Mouse (Mus musculus): ENCODE data around the gene Ccdc96. TPM values are rescaled to one million over a fixed set of nuclear protein-coding genes. Genes with fewer than 3 reads are reported as not detected.
A peak's percentile ranks its signal among the peaks of the same experiment; 100 is the strongest.

Gene Ccdc96
- total RNA-seq, 4 experiments from 2014 or later = 0.87 to 1.7 (median 1.2) TPM

DNA sequence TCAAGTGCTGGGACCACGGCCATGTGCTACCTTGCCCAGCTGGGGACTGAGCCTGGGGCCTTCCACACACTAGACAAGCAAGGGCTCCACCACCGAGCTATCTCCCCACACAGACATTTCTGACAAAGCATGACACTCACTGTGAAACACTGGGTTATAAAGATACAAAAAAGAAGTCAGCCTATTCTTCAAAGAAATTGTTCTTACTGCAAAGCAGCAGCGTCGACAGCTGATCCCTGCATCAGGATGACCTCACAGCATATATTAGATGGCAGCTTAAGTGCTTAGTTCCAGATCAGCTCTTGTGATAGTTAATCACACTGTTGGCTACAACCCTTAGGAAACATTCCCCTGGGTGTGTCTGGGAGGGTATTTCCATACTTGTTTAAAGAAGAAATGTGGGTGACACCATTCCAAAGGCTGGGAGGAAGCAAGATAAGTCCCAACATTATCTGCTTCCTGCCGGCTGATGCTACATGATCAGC, 38.9 kb downstream of the Ccdc96 start:
- no peak for DNase-seq (ENCODE audit: low spot score in 2 of 2)

DNA sequence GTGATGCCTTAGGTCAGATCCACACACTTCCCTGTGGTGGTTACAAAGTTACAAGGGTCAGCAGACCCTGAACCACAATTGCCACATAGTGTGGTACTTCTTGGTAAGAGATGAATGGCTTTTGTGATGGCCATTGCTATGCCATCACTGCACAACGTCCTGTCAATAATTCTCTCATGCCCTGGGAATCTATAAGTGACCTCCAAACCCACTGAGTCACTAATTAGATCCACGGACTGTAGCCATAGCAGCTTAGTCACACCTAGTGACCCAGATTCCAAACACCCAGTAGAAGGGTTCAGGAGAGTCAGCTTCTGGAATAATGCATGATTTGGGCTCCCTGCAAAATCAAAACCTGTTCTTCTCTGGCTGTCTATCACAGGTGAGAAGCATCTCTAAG, 40.8 kb downstream of the Ccdc96 start:
- DNase-seq (ENCODE audit: low spot score in 2 of 2) = no peak

DNA sequence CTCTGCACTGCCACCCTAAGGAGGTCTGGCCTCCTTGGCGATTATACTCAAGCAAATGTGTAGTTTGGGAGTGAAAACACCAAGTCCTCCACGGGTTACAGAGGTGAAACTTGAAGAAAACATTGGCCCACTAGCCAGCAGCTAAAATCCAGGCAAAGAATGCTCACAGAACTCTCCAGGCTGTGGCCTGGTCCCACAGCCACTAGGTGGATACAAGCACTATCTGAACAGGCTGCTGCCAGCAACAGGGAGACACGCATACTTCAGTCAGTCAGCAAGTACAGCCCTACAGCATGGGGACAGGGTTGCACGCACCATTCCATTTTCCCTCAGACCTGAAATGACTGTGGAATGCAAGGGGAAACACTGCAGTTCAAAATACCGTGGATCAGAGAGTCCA, 41.9 kb downstream of the Ccdc96 start:
- DNase-seq (ENCODE audit: low spot score in 2 of 2) = no peak

DNA sequence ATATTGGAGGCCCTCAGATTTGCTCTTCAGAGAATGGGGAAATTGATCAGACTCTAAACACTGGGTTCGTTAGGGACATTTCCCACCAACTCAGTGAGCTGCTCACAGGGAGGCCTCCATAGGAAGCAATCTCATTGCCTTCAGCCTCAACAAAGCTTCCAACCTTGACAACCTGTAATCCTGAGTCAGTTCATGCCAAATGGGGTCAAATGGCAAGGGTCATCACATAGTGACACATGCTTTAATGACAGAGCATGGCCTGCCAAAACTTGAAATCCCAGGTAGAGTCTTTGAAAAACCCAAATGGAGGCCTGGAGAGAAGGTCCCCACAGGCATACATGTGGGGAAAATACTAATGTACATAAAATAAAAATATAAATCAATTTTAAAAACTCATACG, 42.5 kb downstream of the Ccdc96 start:
- DNase-seq (ENCODE audit: low spot score in 2 of 2) = no peak

DNA sequence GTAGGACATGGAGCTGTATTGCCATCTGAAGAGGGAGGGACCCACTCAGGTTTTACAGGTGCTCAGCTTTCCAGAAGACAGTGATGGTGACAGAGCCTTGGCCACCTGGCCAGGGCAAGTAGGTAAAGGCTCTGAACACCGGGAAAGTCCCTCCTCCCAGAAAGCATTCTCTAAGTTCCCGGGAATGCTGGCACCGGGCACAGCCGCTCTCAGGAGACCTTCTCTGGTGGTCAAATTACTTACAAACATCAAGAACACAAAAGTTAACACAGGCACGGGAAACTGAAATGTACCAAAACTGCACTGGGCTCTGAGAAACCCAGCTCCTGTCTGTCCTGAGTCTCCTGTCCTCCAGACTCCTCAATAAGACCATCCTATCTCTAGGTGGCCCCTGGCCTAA, 45.3 kb downstream of the Ccdc96 start:
- DNase-seq (ENCODE audit: low spot score in 2 of 2) = no peak

DNA sequence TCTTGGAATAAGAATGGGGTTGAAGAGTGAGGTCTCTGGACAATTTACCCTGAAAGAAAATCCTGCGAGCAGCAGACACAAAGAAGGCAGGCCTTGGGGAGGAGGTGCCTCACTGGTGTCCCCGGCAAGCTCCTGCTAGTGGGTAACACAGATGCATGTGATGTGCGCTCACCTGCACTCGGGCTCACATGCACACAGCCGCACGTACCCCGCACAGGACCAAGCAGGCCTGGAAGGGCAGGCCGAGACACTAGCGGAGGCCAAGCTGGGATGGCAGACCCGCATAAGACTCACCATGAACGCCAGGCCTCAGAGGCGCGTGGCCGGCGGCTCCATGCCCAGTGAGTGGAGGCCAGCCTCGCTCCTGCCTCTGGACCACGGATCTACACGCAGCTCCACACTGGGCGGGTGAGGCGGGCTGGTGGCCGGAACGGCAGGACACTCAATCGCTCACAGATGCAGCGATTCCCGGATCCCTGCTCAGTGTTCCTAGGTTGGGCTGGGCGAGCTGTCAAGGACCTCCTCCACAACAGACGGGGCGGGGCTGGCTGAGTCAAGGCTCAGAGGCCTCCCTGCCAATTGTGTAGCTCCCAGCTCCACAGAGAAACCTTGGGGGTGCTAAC, 45.9 kb downstream of the Ccdc96 start:
- DNase-seq (ENCODE audit: low spot score in 2 of 2) = peak; percentile 91 to 94

DNA sequence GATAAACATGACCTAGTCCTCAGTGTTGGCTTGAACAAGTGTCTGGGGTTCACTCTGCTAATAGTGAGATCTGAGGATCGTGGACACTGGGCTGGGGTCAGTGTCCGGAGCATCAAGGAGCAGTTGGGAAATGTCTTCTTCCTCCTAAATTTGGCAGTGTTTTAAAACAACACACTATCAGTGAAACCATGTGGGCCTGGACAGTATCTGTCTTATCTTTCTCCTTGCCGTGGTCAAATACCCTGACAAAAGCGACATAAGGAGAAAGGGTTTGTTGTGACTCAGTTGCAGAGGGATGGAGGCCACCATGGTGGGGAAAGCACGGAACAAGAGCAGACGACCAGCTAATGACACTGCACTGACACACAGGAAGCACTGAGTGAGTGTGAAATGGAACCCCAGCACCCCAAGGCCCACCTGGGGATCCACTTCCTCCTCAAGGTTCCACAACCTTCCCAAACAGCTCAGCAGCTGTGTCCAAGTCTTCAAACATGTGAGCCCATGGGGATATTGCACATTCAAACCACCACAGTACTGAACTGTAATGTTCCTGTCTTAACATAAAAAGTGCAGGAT, 50.2 kb downstream of the Ccdc96 start:
- no peak for DNase-seq (ENCODE audit: low spot score in 2 of 2)

DNA sequence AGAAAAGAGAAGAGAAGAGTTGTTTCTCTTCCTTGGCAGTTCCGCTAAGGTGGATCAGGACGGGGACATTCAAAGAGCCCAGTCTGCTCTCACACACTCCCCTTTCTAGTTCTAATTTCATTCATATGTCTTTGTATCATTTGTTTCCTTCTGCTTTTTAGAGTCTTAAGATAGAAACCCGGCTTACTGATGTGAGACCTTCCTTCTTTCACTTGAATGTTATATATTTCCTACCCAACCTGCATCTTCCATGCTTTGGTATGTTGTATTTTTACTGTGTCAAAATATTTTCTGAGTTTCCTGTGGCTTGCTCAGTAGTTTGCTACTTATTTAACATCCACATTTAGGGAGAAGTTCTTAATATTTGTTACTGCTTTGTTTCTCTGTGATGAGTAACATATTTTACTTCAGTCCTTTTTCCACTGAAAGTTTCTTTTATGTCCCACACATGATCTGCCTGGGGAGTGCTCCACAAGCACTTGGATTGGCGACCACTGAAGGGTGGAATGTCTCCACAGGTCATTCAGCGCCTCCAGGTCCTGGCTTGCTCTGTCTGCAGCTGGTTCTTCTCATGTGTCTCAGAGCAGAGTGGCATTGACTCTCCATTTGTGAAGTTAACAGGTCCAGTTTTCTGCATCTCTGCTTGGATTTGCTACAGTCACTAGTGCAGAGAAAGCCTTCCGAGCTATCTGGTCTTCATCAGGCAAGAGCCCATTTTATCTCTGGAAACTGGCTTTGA, 51.2 kb downstream of the Ccdc96 start:
- DNase-seq (ENCODE audit: low spot score in 2 of 2) = no peak

DNA sequence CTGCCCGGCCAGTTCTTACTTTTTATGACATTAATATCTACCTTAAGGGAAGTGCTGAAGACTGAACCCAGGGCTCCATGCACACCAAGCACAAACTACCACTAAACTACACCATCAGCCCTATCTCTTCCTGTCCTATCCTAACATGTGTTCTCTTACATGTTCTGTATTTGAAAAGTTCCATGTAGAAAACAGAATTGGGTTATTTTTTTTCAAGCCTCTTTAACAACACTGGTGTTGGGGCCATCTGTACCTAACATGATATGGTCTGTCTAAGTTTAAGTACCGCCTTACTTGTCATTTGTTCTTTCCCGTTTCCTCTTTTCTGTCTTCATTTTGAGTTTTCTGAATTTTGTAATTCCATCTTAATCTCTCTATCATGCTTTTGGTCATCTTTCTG, 52.0 kb downstream of the Ccdc96 start:
- no peak for DNase-seq (ENCODE audit: low spot score in 2 of 2)

Other genes starting within 250 kb of the Ccdc96 start
- gene Sorcs2, start 86.4 kb upstream of the Ccdc96 start, total RNA-seq (2022) = 10 to 100 TPM; 46.9 to 54.4 (median 48.9) TPM
- 10 to 100 TPM; 20.7 to 22.7 (median 21.3) TPM for gene Grpel1, start 19.6 kb upstream of the Ccdc96 start, total RNA-seq (2022)
- gene Tada2b, start 303 bp upstream of the Ccdc96 start, total RNA-seq (2022) = 10 to 100 TPM; 35.2 to 37.2 (median 36.3) TPM
- 10 to 100 TPM; 74.3 to 92.7 (median 82.9) TPM for gene Tbc1d14, start 108.7 kb downstream of the Ccdc96 start, total RNA-seq (2022)
- gene D5Ertd579e, start 211.4 kb downstream of the Ccdc96 start, total RNA-seq (2022) = 100 to 1,000 TPM in 1 of 4 experiments, 10 to 100 TPM in 3; 92.0 to 121 (median 95.2) TPM